Mouse (Mus musculus) layer of hippocampus, postnatal 14 days (tissue): ENCODE measurements around the gene Epha1. TPM values are rescaled to one million over a fixed set of nuclear protein-coding genes. Genes with fewer than 3 reads are reported as not detected.

ENCODE experiments used
- DNase-seq, 2 experiments: peaks; one replicate each; pipeline ENCODE4 v3.0.0; 2021 to 2022; ENCODE audit warnings: low spot score in 2 of 2, mixed read lengths in 1 of 2
- total RNA-seq, 2 experiments: library from RNA; stranded (reverse); gene quantifications; 2 replicates each; pipeline ENCODE4 v1.2.3; 2021

The Epha1 gene
- total RNA-seq, 2 experiments from 2014 or later, result 0.57 to 0.71 TPM

- no peak for DNase-seq
These were observed 1.6 kb upstream of the Epha1 start for GRCm38 (mm10) chr6:42374701-42375100.

DNA sequence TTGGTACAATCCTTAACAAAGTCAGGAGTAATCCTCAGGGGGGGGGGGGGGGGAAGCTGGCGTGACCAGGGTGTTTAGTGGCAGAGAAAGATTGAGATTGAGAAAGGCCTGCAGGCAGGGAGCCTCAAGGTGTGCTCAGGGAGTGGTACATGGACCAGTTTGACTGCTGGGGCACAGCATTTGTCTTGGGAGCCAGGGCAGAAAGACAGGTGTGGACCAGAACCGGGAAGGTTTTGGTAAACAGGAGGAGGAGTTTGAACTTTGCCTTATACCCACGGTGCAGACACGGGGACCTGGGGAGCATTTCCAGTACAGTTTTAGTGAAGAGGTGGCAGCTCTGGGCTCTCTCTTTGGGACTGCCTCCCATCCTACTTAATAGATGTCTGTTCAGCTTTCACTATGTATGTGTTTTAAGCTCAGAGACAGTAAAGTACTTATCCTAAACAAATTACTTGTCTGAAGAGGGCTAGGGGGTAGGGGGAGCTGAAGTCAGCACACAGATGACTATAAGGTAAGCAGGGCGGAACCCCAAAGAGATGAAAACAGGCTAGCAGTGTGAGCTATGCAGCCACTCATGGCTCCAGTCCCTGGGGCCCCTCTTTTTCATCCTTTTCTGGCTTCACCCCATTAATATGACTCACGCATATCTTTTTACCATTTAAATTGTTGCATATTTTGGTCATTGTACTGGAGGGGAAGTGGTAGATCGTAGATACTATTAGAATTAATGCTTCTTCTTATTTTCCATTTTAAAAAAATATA lies 782 bp upstream of the Epha1 start:
- no peak for DNase-seq

DNA sequence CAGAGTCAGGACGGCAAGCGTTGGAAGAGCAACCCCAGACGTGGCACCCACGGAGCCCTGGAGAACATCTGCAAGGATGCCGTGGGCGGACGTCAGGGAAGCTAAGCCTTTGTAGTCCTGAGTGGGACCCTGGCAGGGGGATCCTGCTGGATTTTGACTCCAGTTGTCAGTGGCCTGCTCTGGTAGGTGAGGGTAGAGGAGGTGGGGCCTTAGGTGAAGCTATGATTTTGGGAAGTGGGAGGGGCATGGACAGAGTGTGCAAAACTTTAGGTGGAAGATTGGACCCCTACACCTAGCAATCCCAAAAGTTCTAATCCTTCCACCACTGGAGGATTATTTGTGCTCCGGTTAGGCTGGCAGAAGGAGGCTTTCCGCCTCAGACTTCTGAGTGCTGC lies 650 bp downstream of the Epha1 start:
- no peak for DNase-seq

DNA sequence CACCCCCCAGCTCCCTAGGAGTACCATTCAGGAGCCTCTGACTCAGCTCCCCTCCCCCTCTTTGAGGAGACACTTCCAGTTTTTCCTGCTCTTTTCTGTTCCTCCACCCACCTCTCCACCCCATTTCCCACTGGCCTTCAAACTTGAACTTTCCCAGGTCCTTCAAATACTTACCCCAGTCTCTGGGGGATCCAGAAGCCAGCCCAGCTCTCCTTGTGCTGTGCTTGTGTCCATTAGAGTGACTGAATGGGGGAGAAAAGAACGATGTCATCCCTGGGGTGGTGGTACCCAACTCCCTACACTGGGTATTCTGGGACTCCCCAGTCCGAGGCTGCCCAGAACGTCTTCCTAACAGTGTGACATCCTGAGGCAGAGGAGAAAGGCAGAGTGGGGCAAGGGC lies 1.1 kb downstream of the Epha1 start:
- no peak for DNase-seq

DNA sequence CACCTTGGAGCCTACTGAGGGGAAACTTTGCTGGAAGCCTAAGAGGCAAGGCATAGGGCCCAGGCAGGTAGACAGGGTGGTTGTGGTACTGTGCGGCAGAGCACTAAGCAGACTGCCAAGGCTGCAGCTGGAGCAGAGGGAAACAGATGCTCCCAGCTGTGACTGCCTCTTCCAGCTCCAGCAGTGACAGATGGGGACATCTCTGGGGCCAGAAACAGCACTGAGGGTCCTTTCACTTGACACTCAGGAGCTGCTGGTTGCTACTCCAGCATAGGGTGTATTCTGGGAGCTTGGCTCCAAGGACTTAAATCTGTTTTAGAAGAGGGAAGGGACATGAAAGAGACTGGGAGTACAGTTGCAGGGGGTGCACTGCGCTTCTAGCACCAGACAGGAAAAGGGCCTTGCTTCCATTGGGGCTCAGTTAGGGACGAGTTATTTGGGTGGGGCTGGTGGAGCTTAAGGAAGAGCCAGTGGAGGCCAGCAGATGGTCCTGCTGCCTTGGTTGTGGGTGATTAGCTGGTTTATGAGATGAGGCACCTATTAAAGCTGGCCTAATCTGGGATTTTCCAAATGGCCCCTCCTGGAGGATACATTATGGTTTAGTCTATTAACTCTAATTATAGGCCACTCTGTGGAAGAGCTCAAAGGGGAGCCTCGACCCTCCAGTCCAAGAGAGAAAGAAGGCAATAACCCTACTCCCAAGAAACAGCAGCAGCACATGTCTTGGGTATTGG lies 2.3 kb downstream of the Epha1 start:
- DNase-seq, result no peak

DNA sequence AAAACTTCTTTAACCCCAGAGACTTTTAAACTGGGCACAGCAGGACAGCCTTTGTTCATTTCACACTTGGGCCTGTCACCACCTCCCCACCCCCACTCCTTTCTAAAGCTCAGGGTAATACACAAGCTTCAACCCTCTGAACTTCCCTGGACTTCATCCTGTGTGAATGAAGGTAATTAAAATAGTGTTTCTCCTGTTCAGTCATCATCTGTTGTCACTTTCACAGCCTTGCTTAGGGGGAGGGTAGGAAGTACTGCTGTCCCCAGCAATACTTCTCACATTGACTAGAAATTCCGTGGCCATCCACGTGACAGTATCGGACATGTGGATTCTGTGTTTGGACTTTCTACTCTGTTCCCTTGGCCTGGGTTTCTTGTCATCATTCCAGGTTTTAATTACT lies 3.2 kb downstream of the Epha1 start:
- no peak for DNase-seq

- no peak for DNase-seq
These were observed 7.9 kb downstream of the Epha1 start for GRCm38 (mm10) chr6:42365215-42365614.

GRCm38 (mm10) chr6:42364607-42365006 lies 8.5 kb downstream of the Epha1 start:
- no peak for DNase-seq

DNA sequence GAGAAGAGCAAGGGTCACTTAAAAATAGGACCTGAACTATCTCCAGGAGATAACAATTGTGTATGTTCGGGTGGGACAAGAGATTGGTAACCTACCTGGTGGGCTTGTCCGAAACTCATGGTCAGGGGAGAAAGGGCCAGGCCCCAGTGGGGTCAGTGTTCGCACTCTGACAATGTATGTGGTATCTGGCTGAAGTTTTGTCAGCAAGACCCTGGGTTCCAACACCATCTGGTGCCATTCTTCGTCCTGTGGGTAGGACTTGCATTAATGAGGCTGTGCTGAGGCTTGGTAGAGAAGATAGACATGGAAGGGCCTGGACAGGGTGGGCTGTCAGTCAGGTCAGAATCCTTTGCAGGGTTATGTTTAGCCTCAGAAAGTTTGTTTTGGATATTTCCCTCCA lies 9.0 kb downstream of the Epha1 start:
- DNase-seq, result no peak

- DNase-seq, result no peak
These were observed 10.1 kb downstream of the Epha1 start for GRCm38 (mm10) chr6:42362974-42363373.

DNA sequence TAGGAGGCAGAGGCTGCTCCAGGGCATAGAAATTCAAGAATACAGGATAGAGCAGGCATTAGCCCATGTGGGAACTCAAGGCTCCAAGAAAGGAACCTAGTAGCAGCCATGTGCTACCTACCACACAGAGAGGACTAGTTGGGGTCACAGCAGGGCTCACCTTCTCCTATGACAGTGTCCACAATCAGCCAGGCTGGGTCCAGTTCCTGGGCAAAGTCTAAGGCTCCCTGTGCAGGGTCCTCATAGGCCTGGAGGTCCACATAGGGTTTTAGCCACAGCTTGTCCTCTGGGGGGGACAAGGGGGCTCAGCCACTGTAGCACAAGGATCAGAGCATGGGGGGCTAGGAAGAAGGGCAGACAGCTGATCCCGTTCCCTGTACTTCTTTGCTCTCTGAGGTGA lies 10.6 kb downstream of the Epha1 start:
- no peak for DNase-seq

DNA sequence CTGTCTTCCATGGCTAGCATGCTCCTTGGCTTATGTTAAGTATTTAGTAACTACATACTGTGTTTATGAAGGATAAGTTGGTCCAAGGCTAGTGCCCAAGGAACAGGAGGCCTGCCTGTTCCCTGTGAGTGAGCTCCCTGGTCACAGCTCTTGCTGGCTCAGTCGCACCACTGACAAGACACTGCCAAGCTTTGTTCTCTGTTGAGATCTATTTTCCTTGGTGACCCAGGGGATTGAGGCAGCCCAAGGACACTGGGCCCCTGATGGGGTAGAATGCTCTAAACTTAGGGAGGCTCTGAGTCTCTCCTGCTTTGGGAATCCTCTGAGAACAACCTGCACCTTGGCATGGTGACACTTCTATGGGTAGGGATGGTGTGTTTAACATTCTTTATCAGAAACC lies 11.0 kb downstream of the Epha1 start:
- DNase-seq, result no peak

DNA sequence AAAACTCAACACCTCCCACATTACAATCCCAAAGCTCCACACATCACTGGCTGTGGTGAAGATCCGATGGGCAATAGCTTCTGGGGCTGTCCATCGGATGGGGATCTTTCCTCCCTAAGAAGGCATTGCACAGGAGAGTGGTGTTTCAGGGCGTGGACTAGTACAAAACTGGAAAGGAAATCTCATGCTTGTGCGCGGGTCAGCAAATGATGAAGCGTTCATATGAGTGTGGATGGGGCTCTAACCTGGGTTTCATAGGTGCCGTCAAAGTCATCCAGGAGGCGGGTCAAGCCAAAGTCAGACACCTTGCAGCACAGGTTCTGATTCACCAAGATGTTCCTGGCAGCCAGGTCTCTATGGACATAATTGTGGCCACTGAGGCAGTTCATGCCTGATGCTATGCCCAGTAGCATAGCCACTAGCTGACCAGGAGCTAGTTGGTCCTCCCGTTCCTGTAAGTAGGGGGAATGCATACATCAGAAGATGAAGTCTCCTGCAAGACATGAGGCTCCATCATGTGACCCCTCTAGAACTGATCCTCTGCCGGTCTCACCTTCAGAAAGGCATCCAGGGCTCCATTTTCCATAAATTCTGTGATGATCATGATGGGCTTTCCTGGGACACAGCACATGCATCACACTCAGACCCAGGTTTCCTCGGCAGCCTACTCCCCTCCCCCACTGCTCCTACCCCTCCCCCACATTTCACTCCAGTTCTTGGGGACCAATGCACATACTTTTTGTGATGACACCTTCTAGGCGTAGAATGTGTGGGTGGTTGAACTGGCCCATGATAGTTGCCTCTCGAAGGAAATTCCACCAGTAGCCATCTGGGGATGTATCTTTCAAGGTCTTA lies 11.8 kb downstream of the Epha1 start:
- no peak for DNase-seq

GRCm38 (mm10) chr6:42360231-42360840 lies 12.7 kb downstream of the Epha1 start:
- no peak for DNase-seq

DNA sequence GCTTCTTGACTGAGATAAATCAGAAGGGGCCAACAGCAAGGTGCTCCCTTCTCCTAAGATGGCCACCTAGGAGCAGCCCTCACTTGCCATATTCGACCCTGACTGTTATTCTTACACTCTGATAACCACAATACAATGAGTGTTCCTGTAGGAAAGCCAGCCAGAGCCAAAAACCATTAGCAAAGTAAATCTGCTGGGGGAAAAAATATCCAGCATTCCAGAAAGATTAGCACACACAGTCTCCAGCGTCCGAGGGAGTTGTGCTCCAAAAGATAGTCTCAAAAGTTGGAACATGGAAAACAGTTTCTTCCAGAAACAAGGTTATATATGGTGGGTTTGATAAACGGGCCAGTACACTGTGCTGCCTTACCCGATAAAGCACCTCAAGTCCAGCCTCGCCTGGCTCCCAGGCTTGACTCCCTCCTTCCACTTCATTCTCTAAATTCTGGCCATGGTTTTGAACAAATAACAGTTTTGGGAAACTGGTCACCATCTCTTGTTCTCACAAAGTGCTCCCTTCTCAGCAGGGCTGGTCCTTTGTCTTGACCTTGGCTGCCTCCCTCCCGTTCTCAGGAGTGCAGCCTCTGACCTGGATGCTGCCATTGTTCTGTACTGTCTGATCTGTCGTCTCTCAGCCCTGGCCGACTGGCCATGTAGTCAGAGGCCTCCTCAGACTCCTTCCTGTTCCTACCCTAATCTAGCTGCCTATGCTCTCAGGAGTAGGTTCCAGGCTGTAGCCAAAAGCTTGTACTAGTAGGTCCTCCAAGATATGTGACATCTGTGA lies 13.5 kb downstream of the Epha1 start:
- no peak for DNase-seq

GRCm38 (mm10) chr6:42358901-42359300 lies 14.2 kb downstream of the Epha1 start:
- no peak for DNase-seq

GRCm38 (mm10) chr6:42357901-42358300 lies 15.2 kb downstream of the Epha1 start:
- no peak for DNase-seq

DNA sequence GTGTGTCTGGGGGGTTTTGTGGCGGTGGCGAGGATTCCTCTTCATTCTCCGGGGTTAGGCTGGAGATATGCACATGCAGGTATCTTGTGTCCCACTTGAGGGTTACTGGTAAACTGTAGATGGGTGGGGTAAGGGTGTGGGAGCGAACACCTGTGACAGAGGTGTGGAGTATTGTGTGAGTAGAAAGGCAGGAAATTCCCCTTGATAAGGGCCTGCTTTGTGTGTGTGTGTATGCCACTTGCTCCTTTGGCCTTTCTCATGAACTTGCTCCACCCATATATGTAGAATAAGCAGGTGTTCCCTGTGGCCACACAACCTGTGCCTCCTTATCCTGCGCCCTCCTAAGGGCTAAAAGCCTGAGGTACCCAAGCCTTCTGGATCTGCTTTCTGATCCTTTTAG lies 16.2 kb downstream of the Epha1 start:
- no peak for DNase-seq

- no peak for DNase-seq
These were observed 17.1 kb downstream of the Epha1 start for GRCm38 (mm10) chr6:42355794-42356600.

GRCm38 (mm10) chr6:42355366-42355765 lies 17.7 kb downstream of the Epha1 start:
- no peak for DNase-seq
